32 mouse cellular contexts compared by ENCODE assay signal in the genomic region with DNA sequence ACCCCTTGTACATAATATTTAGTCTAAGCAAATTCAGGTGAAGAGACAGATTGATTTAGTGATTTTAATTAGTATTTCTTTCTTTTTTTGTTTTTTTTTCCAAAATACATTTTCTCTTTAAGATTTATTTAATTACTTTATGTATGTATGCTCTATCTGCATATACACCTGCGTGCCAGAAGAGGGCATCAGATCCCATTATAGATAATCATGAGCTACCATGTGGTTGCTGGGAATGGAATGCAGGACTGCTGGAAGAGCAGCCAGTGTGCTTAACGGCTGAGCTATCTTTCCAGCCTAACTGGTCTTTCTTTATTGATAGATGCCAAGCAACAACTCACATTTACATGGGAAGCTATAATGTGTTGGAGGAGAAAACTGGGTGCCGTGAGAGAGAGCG.
A peak's percentile ranks its signal among the peaks of the same experiment; 100 is the strongest.
DNase-seq lines count a peak whose midpoint lies in the region; ATAC-seq and TF ChIP-seq lines count a peak whose summit lies in the region.
"Had no signal": no experiment of that assay in that cellular context is flagged by ENCODE, and none has a peak within 500 bp of the region (broad histone marks: within the 10 kb centered on the region; RNA-seq: fewer than 3 reads in every experiment).

No protein-coding gene starts in this region.

- TF ChIP-seq CTCF in liver, adult 2 months (IDR thresholded peaks at IDR 0.05; ENCODE audit: low read depth, low read length): 0 out of 2 replicates have a peak, but pooled peaks have one; percentile 13
- TF ChIP-seq CTCF in liver, postnatal 0 days (IDR thresholded peaks at IDR 0.05; ENCODE audit: low read depth): no peak

- H3K36me3 ChIP-seq in liver, adult 2 months (ENCODE audit: control insufficient read depth, insufficient read depth, low read length): no peaks in the 10 kb centered on the region
- H3K36me3 ChIP-seq in liver, postnatal 0 days (replicated peaks; ENCODE audit: insufficient read depth, low read length): no peaks in the 10 kb centered on the region
- H3K36me3 ChIP-seq: forebrain, embryonic 12.5 days; G1E; heart, embryonic 13.5 days; hindbrain, embryonic 15.5 days; limb, embryonic 10.5 days; limb, embryonic 15.5 days; lung, embryonic 15.5 days had no signal

- H3K79me2 ChIP-seq in liver, adult 2 months (ENCODE audit: control insufficient read depth, insufficient read depth, low read length): no peaks in the 10 kb centered on the region

- no peak for TF ChIP-seq POLR2A in liver, adult 2 months (IDR thresholded peaks at IDR 0.05; ENCODE audit: extremely low read depth, insufficient read depth, low read length)

- no peak for TF ChIP-seq EP300 in liver, postnatal 0 days (IDR thresholded peaks at IDR 0.05; ENCODE audit: low read depth)

- no peak for ATAC-seq in liver, postnatal 0 days
- ATAC-seq: activated CD4-positive, CD25-positive, alpha-beta regulatory T cell, adult 4 months; forebrain, postnatal 0 days; inflammation-experienced regulatory T-cells, adult 6 months had no signal

- no peaks in the 10 kb centered on the region for H3K27me3 ChIP-seq in liver, adult 2 months (ENCODE audit: control insufficient read depth, insufficient read depth, low read length)
- no peaks in the 10 kb centered on the region for H3K27me3 ChIP-seq in liver, postnatal 0 days (ENCODE audit: insufficient read depth, low read length)
- H3K27me3 ChIP-seq: forebrain, embryonic 12.5 days; heart, embryonic 13.5 days; hindbrain, embryonic 15.5 days; limb, embryonic 15.5 days; lung, embryonic 15.5 days had no signal

- H3K9me3 ChIP-seq in liver, postnatal 0 days (ENCODE audit: low read length): no peaks in the 10 kb centered on the region
- H3K9me3 ChIP-seq: forebrain, embryonic 12.5 days; G1E; heart, embryonic 13.5 days; hindbrain, embryonic 15.5 days; limb, embryonic 10.5 days; limb, embryonic 15.5 days; lung, embryonic 15.5 days had no signal

- no peak overlapping the region for H3K4me2 ChIP-seq in liver, postnatal 0 days (ENCODE audit: low read depth, low read length)
- H3K4me2 ChIP-seq: forebrain, embryonic 12.5 days; heart, embryonic 13.5 days; hindbrain, embryonic 15.5 days; limb, embryonic 15.5 days; lung, embryonic 15.5 days; midbrain, embryonic 11.5 days had no signal

- H3K4me1 ChIP-seq in liver, adult 2 months (ENCODE audit: control insufficient read depth, insufficient read depth, low read length): no peaks in the 10 kb centered on the region
- H3K4me1 ChIP-seq in liver, postnatal 0 days (ENCODE audit: insufficient read depth): no peaks in the 10 kb centered on the region
- H3K4me1 ChIP-seq: forebrain, embryonic 12.5 days; heart, embryonic 13.5 days; hindbrain, embryonic 15.5 days; limb, embryonic 10.5 days; limb, embryonic 15.5 days had no signal

- H3K27ac ChIP-seq in liver, adult 2 months (replicated peaks; ENCODE audit: insufficient read depth, low read depth, low read length): no peak overlapping the region
- no peak overlapping the region for H3K27ac ChIP-seq in liver, postnatal 0 days (ENCODE audit: low read depth)
- H3K27ac ChIP-seq: forebrain, embryonic 12.5 days; heart, embryonic 13.5 days; hindbrain, embryonic 15.5 days; limb, embryonic 10.5 days; limb, embryonic 15.5 days; liver, embryonic 14.5 days; lung, embryonic 15.5 days had no signal

- H3K4me3 ChIP-seq in liver, adult 2 months (ENCODE audit: insufficient read depth, low read depth, low read length): no peak overlapping the region
- no peak overlapping the region for H3K4me3 ChIP-seq in liver, postnatal 0 days (ENCODE audit: low read depth, low read length)
- H3K4me3 ChIP-seq: erythroblast, embryonic 14.5 days; forebrain, embryonic 12.5 days; heart, embryonic 13.5 days; hindbrain, embryonic 15.5 days; limb, embryonic 10.5 days; limb, embryonic 15.5 days; lung, embryonic 15.5 days had no signal

- DNase-seq in embryo, embryonic 10 days (ENCODE audit: low spot score): peak; percentile 23
- DNase-seq in embryo, embryonic 10.5 days (ENCODE audit: low spot score): no peak
- DNase-seq in liver, adult 2 months (ENCODE audit: extremely low read depth, low read depth, low spot score): no peak
- no peak for DNase-seq in liver, postnatal 0 days
- peak; percentile 47 for DNase-seq in ES-CJ7 (ENCODE audit: low read depth, low spot score)
- DNase-seq in ZHBTc4 (ENCODE audit: low read depth, low spot score): peak; percentile 42
- no peak for DNase-seq in natural killer cell, adult 2 months (ENCODE audit: low spot score in 2 of 2)
- DNase-seq in kidney, postnatal 14 days: no peak
- DNase-seq: adrenal gland, adult 2 months; adrenal gland, postnatal 36 days; cerebellum, adult 8-10 months; cerebellum, postnatal 25 days; embryo, embryonic 11 days; forebrain, postnatal 0 days; gastrocnemius, postnatal 10 days; heart, postnatal 10 days; kidney, adult 2 months; lung, postnatal 36 days; retina, postnatal 1 day; right cerebral cortex, postnatal 14 days had no signal

- H3K9ac ChIP-seq in liver, adult 2 months (ENCODE audit: low read depth, low read length): no peak overlapping the region
- H3K9ac ChIP-seq in liver, postnatal 0 days (replicated peaks): no peak overlapping the region
- H3K9ac ChIP-seq: forebrain, embryonic 12.5 days; forebrain, postnatal 0 days; heart, embryonic 13.5 days; hindbrain, embryonic 15.5 days; limb, embryonic 15.5 days; liver, embryonic 14.5 days; lung, embryonic 15.5 days had no signal

- WGBS in liver, adult 2 months: 64% methylated on average over 4 of the region's 4 CpGs
- WGBS in liver, postnatal 0 days (ENCODE audit: insufficient replicate concordance): 64% methylated on average over 4 of the region's 4 CpGs

Comparison
In these comparisons a context has a peak if more than half of its experiments do, and no peak if none do; other contexts are left out.
1. DNase-seq: peak in embryo, embryonic 10 days (single experiment), ES-CJ7 (single experiment) and ZHBTc4 (single experiment); none in embryo, embryonic 10.5 days (single experiment), liver, adult 2 months (single experiment), liver, postnatal 0 days (single experiment), natural killer cell, adult 2 months (0 of 2) and kidney, postnatal 14 days (single experiment).